Mouse (Mus musculus) cerebellum, adult 9-11 months (tissue): Measurements from ENCODE around the gene Ctbp2.
A peak's percentile ranks its signal among the peaks of the same experiment; 100 is the strongest.

ENCODE experiments used
- DNase-seq: peaks from one replicate; pipeline ENCODE4 v3.0.0; 2022

Gene Ctbp2

DNA sequence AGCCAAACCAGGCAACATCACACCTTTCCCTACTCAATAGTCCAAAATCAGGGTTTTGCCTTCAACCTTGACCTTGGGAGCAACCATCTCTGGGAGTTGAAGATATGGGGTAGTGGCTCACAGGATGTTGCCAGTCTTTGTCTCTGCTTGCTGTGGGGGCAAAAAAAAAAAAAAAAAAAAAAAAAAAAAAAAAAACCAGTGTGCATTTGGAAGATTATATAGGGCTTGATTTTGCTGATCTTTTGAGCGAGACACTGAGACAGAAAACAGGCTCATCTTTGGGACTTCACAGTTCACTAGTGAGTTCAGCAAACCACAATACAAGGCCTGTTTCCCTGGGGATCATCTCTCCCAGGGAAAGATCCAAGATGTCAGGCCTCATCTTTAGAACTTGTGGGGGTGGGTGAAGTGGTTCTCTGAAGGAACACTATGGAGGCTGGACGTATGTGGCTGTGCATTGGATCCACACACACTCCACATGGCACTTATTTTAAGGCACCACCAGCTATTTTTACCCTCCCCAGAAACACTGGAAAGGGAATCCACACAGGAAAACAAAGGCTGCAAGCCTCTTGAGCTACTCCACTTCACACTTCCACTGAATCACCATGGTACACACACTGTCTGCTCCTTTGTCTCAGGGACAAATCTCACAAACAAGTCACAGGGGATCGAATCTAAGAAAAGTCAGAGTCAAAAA is 84.4 kb downstream of the Ctbp2 start:
- DNase-seq = no peak

DNA sequence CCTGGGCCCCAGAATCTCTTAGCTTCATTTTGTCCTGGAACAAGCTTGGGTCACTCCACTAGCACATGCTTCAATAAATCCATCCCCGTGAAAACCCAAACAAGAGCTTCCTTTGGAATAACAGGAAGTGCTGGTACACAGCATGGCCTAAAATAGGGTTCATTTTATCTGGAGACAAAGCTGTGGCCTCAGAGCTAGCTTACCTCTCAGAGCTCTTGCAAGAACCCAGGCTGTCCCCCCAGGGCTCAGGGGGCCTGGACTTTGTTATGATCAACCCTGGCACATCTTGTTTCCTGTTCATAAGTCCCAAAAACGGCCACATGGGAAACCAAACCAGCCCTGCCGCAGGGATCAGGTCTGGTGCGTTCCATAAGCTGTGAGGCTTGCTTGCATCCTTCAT is 86.5 kb downstream of the Ctbp2 start:
- DNase-seq = no peak

GRCm38 (mm10) chr7:133037217-133037616 is 86.9 kb downstream of the Ctbp2 start:
- DNase-seq = no peak

- no peak for DNase-seq
Observed at GRCm38 (mm10) chr7:133035901-133036300, 88.3 kb downstream of the Ctbp2 start.

- peak; percentile 69 for DNase-seq
Observed at GRCm38 (mm10) chr7:133032589-133033203, 91.5 kb downstream of the Ctbp2 start.

DNA sequence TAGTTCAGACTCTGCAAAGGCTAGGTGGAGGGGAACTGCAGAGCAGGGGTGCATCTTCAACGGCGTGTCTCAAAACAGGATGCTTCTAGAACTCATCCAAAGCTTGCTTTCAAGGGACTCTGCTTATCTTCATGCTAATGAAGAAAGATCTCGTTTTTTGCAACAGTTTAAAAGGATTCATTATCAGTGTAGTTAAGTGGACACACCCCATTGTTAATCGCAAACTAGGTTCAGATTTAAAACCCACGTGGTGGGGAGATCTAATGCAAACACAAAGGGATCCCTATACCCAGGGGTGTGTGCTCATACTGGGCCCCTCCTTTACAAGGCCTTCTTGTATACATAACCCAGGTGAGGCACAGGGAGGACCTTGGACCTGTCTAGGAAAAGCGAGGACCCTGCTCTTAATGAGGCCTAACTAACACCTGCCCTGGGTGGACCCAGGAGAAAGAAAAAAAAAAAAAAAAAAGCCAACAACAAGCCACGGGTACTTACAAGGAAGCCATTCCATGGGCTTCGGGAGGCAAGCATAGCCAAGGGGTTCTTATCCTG is 94.6 kb downstream of the Ctbp2 start:
- no peak for DNase-seq

DNA sequence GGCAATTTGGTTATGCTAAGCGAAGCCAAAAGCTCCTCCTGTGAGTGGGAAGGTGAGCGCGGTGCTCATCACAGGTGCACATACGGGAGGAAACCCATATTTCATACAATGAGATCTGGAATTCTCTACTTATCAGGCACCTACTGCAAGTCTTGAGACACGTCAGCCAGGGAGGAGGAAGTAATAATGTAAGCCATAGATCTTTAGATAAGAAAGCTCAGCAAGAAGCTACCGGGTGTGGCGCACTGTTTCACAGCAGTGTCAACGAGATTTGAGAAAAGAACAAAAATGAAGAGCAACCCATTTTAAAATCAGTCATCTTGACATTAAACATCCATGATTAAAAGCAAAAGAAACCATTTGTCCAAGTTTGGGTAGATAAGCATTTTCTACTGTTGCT is 95.2 kb downstream of the Ctbp2 start:
- no peak for DNase-seq

DNA sequence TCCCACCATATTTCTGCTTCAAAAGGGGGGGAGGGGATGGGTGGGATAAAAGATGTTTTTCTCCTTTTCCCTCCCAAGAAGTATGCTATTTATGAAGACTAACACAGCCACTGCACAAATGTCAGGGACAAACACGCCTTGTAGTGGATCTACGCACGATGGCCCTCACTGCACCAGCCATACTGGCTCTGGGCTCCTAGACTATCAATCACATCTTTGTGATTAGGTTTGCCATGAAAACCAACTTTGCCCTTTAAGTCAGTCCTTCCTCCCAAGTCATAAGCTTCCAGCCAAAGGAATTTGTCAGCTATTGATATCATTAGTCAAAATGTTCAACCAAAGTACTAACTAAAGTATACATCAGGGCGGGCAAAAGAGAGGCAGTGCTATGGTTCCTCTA is 96.2 kb downstream of the Ctbp2 start:
- DNase-seq = no peak

DNA sequence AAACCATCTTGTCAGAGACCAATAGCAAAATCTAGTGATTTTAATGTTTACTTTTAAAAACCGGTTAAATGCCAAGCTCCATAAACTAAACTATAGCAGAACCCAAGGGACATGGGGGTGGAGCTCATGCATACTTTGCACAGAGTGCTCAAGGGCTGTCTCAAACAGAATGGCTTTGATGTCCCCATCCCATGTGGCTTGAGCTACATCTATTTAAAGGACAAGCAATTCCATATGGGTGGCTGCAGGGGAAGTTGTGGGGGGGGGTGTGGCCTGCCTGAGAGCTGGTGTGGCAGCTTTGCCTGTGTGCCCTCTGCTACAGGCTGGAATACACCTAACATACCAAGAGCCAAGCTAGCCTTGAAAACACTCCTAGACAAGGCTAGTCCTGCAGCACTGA is 99.5 kb downstream of the Ctbp2 start:
- no peak for DNase-seq

DNA sequence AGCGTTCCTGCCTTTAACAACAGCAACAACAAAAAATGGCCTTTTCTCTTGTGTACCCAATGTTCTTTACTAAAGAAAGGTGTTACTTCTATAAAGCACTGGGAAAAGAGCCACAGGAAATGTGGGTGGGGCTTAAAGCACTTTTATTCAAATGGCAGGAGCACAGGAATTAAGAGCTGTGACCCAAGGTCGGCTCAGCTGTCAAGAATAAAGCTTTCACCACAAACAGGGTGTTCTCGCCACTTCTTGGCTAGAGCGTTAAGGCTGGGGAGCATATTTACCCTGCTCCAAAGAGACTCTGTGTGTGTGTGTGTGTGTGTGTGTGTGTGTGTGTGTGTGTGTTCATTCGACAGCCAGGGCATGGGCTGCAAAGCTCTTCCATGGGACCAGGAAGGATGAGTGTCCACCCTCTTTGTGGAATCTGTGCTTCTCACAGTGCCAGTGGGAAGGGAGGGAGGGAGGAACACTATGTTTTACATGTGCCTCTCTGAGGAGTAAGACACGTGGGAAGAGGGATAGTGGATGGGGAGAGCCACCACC is 104.6 kb downstream of the Ctbp2 start:
- DNase-seq = no peak

DNA sequence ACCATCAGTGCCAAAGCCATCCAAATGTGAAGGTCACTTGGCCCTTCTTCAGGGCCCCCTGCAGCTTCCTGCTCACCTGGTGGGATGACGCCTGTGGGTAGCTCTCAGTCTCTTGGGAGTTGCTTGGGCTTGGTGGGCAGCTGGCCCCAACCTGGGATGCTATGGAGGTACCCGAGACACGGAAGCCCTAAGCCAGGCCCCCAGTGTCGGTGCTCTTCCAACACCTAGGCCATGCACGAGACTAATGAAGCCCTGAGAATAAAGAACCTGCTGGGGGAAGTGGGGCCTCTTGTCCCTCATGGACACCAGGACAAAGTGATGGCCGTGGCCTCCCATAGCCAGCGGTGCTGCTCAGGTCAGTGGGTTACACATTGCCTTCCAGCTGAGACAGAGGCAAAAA is 105.2 kb downstream of the Ctbp2 start:
- no peak for DNase-seq

- peak; percentile 47 for DNase-seq
Observed at GRCm38 (mm10) chr7:133015416-133016070, 108.6 kb downstream of the Ctbp2 start.

DNA sequence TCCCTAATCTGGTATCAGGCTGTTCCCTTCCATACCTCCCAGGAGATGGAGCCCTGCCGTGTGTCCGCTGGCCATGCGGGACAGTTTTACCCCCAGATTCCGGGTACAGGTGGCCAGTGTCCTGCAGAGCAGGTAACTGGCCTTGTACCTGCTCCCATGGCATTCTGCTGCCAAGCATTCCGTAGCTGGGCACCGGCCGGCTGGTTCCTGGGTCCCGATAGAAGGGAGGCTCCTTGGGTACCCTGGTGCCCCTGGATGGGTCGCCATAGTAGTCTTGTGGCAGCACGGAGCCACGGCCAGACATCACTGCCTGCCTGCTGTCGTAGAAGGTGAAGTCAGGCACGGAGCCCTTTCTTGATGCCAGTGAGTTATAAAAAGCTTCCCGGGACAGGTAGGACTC is 109.5 kb downstream of the Ctbp2 start:
- peak; percentile 61 for DNase-seq

DNA sequence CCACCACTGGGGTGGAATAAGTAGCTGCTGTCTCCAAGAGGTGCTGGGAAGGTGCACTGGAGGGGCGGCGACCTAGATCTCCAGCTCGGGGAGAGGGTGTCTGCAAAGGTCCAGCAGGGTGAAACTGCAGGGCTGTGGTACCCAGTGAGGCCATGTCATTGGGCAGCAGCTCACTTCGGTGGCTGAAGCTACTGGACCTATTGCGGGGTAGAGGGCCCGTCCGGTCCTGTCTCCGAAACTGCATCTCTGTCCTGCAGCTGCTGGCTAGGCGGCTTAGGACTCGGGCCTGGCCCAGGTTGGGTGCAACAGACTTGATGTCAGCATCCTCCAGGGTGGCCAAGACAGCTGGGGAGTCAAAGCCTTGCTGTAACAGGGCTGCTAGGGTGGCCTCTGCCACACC is 110.2 kb downstream of the Ctbp2 start:
- DNase-seq = peak; percentile 48

DNA sequence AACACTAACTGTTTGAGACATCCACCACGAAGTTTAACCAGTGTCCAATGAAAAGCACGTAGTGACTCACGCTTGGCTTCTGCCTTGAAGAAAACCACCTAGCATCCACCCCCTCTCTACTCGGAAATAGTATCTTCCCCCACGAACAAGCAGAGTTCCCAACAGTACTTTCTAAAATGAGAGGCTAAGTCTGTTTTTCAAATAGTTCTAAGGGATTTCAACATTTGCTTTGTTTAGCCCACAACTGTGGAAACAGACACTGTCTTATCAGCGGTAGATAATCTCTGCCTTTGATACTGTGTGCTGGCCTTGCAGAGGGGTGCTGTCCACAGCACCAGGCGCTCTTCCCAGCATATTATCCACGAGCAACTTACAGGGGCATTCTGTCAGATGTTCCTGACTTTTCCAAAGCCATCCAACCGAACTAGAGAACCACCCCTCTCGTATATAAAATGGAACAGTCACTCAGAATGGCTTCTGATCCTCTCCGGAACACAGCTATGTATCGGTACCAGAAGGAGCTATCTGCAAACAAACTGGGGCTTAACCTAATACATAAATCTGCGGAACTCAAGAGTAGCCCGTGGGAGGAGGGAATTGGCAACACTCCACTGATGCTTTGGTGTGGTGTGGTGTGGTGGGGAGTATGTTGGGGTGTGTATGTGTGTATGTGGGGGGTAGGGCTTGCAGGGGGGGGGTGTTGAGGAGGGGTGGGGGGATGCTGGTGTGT is 111.4 kb downstream of the Ctbp2 start:
- no peak for DNase-seq

- no peak for DNase-seq
Observed at GRCm38 (mm10) chr7:133011611-133012010, 112.5 kb downstream of the Ctbp2 start.

DNA sequence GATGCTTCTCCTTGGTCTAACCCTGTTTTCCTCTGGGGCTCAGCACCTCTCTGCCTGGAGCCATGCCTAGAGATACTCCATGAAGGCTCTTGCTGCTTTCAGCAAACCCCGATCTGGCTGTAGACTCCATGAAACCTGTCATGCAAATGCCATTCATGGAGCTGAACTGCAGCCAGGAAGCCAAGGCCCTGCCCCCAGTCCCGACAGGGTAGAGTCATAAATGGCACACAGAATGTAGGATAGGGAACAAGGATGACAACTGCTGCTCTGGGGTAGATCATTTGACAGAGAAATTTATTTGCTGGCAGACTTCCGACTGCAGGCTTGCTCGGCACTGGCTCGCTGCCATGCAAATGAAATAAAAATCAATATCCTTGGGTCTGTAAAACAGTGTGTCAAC is 113.0 kb downstream of the Ctbp2 start:
- DNase-seq = peak; percentile 81

DNA sequence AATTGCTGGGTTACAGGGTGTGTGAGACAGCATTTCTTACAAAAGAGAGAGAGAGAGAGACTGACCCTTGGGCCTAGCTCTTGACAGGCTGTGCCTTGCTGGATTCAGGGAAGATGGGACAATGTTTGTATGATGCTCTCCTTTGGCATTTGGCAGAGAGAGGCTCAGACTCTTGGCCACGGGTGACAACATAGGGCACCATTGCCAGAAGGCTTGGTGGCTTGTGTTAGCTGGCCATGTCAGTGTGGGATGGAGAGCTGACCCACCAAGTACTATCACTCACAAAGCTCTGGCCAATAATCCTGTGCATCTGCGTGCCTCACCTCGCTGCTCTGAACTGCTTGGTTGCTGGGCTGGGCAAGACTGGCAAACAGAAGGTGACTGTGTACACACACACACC is 113.7 kb downstream of the Ctbp2 start:
- peak; percentile 69 for DNase-seq

DNA sequence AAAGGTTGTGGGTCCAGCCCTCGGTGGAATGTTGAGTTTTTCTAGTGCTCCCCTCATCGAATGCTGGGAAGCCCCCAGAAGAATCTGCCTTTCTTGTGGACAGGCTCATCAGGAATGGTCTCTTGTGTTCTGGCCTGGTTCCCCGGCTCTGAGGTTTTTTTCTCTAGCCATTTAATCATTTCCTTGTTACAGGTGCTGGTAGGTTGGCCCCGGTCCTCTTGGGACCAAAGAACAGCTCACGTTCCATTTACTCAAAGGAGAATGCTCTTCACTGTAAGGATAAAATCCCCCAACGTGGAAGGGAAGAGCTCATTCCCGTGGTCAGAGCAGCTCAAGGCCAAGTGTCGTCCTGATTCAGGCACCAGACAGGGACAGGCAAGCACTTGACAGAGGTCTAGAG is 114.5 kb downstream of the Ctbp2 start:
- DNase-seq = no peak

- DNase-seq = no peak
Observed at GRCm38 (mm10) chr7:133008663-133009062, 115.5 kb downstream of the Ctbp2 start.

DNA sequence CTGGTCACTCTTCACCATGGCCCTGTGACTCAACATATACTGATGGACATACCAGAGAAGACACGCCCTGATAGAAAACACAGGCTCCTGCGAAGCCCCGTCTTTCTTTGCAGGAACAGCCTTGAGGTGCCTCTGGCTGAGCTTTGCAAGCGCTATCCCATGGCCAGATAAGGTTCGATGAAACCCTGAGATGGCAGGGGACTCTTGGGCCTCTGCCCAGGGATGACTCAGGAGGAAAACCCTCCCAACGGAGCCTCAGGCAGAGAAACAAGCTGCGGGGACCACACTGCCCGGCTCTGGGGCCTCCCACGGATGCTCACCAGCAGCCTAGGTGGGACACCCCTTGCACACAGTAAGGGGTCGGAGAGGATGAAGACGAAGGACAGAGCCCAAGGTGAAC is 116.8 kb downstream of the Ctbp2 start:
- DNase-seq = peak; percentile 72

- DNase-seq = no peak
Observed at GRCm38 (mm10) chr7:133005772-133006171, 118.4 kb downstream of the Ctbp2 start.

DNA sequence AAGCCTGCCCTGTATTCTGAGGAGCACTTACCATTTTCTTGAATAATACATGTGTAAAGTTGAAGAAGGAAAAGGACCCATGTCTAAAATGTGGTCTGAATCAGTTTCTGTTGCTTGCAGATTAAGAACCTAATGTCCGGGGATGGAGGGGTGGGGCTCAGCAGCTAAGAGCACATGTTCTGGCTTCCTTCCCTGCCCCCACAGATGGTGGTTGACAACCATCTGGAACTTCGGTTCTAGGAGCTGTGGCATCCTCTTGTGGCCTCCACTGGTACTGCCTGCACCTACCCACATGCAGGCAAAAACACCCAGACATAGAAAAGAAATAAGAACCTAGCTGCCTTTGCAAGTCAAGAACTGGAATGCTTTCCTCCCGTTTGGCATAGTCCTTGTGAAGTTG is 120.7 kb downstream of the Ctbp2 start:
- DNase-seq = peak; percentile 92
